Mouse (Mus musculus) CH12.LX (cell line): ENCODE data around the gene Hcfc1. TPM values are rescaled to one million over a fixed set of nuclear protein-coding genes. Genes with fewer than 3 reads are reported as not detected.

ENCODE experiments used
- DNase-seq: peaks from one replicate; pipeline ENCODE4 v3.0.0-alpha.2; 2013; ENCODE audit errors: extremely low read depth
- H3K27ac ChIP-seq: 2 replicates; pipeline ENCODE4 v1.5.1; 2012; ENCODE audit warnings: low read depth, mild to moderate bottlenecking, control low read depth, moderate library complexity; ENCODE audit not compliant: insufficient read depth
- H3K27me3 ChIP-seq: replicated peaks from 2 replicates; pipeline ENCODE3; 2012; ENCODE audit warnings: inconsistent platforms
- H3K36me3 ChIP-seq, 2 experiments: replicated peaks in 1 of 2; 2 replicates each; pipeline versions ENCODE3 to v1.6.1; 2012; ENCODE audit warnings: inconsistent platforms in 1 of 2, low read length in 1 of 2, mild to moderate bottlenecking in 1 of 2, mixed read lengths in 1 of 2, moderate library complexity in 1 of 2; ENCODE audit not compliant: control insufficient read depth in 1 of 2, insufficient read depth in 1 of 2
- H3K4me1 ChIP-seq, 2 experiments: 2 replicates each; pipeline ENCODE4 v1.6.1; 2012; ENCODE audit warnings: inconsistent platforms in 1 of 2, moderate library complexity in 1 of 2; ENCODE audit not compliant: insufficient read depth in 2 of 2, control insufficient read depth in 1 of 2
- H3K4me2 ChIP-seq: 2 replicates; pipeline ENCODE4 v1.6.1; 2012; ENCODE audit warnings: low read depth, mild to moderate bottlenecking, control low read depth; ENCODE audit not compliant: poor library complexity, insufficient read depth, severe bottlenecking
- H3K4me3 ChIP-seq, 3 experiments: fragments of 150-350 bp in 1 of 3; sonication (generic) in 1 of 3; replicated peaks in 1 of 3; 2 replicates each; pipeline versions ENCODE3 to v1.5.1; 2011 to 2012; ENCODE audit warnings: low read depth in 2 of 3, low read length in 2 of 3, mild to moderate bottlenecking in 2 of 3, moderate library complexity in 2 of 3, control low read depth in 1 of 3, improper control_type of control experiment in 1 of 3, inconsistent platforms in 1 of 3, mixed read lengths in 1 of 3; ENCODE audit not compliant: poor library complexity in 1 of 3
- H3K79me2 ChIP-seq: replicated peaks from 2 replicates; pipeline ENCODE4 v1.6.1; 2012; ENCODE audit warnings: mild to moderate bottlenecking, moderate library complexity; ENCODE audit not compliant: control insufficient read depth, poor library complexity, insufficient read depth, severe bottlenecking; ENCODE audit errors: extremely low read depth
- H3K9ac ChIP-seq: 2 replicates; pipeline ENCODE4 v1.6.1; 2012; ENCODE audit warnings: low read depth, mild to moderate bottlenecking, control low read depth, moderate library complexity; ENCODE audit not compliant: insufficient read depth
- H3K9me3 ChIP-seq: replicated peaks from 2 replicates; pipeline ENCODE3; 2012; ENCODE audit warnings: low read length, inconsistent platforms, mixed read lengths
- BHLHE40 ChIP-seq: IDR thresholded peaks from 2 replicates; pipeline ENCODE4 v1.6.1; 2011; ENCODE audit warnings: mild to moderate bottlenecking, low read depth, low read length, improper control_type of control experiment
- CHD1 ChIP-seq: IDR thresholded peaks from 2 replicates; pipeline ENCODE4 v1.6.1; 2012; ENCODE audit warnings: low read depth, low read length, improper control_type of control experiment, inconsistent platforms
- E2F4 ChIP-seq: IDR thresholded peaks from 2 replicates; pipeline ENCODE4 v1.6.1; 2011; ENCODE audit warnings: low read depth, low read length, improper control_type of control experiment; ENCODE audit not compliant: insufficient replicate concordance
- EP300 ChIP-seq: IDR thresholded peaks from 2 replicates; pipeline ENCODE4 v1.6.1; 2011; ENCODE audit warnings: low read length, improper control_type of control experiment
- ETS1 ChIP-seq: conservative IDR thresholded peaks from 2 replicates; pipeline ENCODE4 v1.6.1; 2012; ENCODE audit warnings: low read depth, mild to moderate bottlenecking, inconsistent platforms, low read length, improper control_type of control experiment, moderate library complexity
- GABPA ChIP-seq: IDR thresholded peaks from 2 replicates; pipeline ENCODE4 v1.6.1; 2012; ENCODE audit warnings: low read depth, low read length, improper control_type of control experiment, inconsistent platforms; ENCODE audit not compliant: insufficient replicate concordance
- IRF4 ChIP-seq: IDR thresholded peaks from 2 replicates; pipeline ENCODE4 v1.6.1; 2014; ENCODE audit warnings: low read depth, mild to moderate bottlenecking, inconsistent platforms, low read length, improper control_type of control experiment
- JUN ChIP-seq: IDR thresholded peaks from 2 replicates; pipeline ENCODE4 v1.6.1; 2011; ENCODE audit warnings: low read depth, mild to moderate bottlenecking, low read length, improper control_type of control experiment, moderate library complexity; ENCODE audit not compliant: insufficient read depth
- JUND ChIP-seq: conservative IDR thresholded peaks from 2 replicates; pipeline ENCODE4 v1.6.1; 2011; ENCODE audit warnings: low read depth, low read length, improper control_type of control experiment
- KAT2A ChIP-seq: IDR thresholded peaks from 2 replicates; pipeline ENCODE4 v1.6.1; 2012; ENCODE audit warnings: low read length, improper control_type of control experiment, inconsistent platforms; ENCODE audit not compliant: insufficient replicate concordance
- MAFK ChIP-seq: IDR thresholded peaks from 2 replicates; pipeline ENCODE4 v1.6.1; 2011; ENCODE audit warnings: low read length, improper control_type of control experiment; ENCODE audit not compliant: insufficient replicate concordance
- MXI1 ChIP-seq: IDR thresholded peaks from 2 replicates; pipeline ENCODE4 v1.6.1; 2011; ENCODE audit warnings: mild to moderate bottlenecking, low read depth, low read length, improper control_type of control experiment
- NELFE ChIP-seq: IDR thresholded peaks from 2 replicates; pipeline ENCODE4 v1.6.1; 2011; ENCODE audit warnings: low read depth, low read length, improper control_type of control experiment
- NRF1 ChIP-seq: IDR thresholded peaks from 2 replicates; pipeline ENCODE4 v1.6.1; 2014; ENCODE audit warnings: low read depth, mild to moderate bottlenecking, inconsistent platforms, low read length, improper control_type of control experiment, moderate library complexity
- PAX5 ChIP-seq: IDR thresholded peaks from 2 replicates; pipeline ENCODE4 v1.6.1; 2012; ENCODE audit warnings: low read length, inconsistent platforms, mixed read lengths
- POLR2A ChIP-seq: IDR thresholded peaks from 2 replicates; pipeline ENCODE4 v1.6.1; 2011; ENCODE audit warnings: low read depth, mild to moderate bottlenecking, improper control_type of control experiment, low read length
- ZKSCAN1 ChIP-seq: IDR thresholded peaks from 2 replicates; pipeline ENCODE4 v1.6.1; 2012; ENCODE audit warnings: low read depth, inconsistent platforms, low read length, improper control_type of control experiment, borderline replicate concordance
- ZMIZ1 ChIP-seq: IDR thresholded peaks from 2 replicates; pipeline ENCODE4 v1.6.1; 2012; ENCODE audit warnings: low read depth, mild to moderate bottlenecking, inconsistent platforms, low read length, improper control_type of control experiment
- ZNF384 ChIP-seq: IDR thresholded peaks from 2 replicates; pipeline ENCODE4 v1.6.1; 2012; ENCODE audit warnings: low read depth, low read length, improper control_type of control experiment, inconsistent platforms
- dilution Hi-C: fragments of 300-500 bp; cut with MboI; formaldehyde crosslinking; loops from 2 replicates; pipeline ENCODE4 v1.14.3; 2020; ENCODE audit warnings: low sequenced_read_pairs; ENCODE audit not compliant: extremely low pct_unique_long_range_greater_than_20kb, extremely low pct_ligation_motif_present
- in situ Hi-C: fragments of 300-500 bp; cut with MboI; formaldehyde crosslinking; loops from 3 replicates; pipeline ENCODE4 v1.14.3; 2019; ENCODE audit warnings: low sequenced_read_pairs, low pct_ligation_motif_present, low pct_unique_long_range_greater_than_20kb, mixed read lengths
- polyA plus RNA-seq: library from polyadenylated mRNA; unstranded; fragments of >175 nt; gene quantifications from 2 replicates; pipeline ENCODE4 v1.2.1, GENCODE M21; 2012; ENCODE audit warnings: low read depth; ENCODE audit not compliant: insufficient read length
- total RNA-seq, 2 experiments: library from RNA; depleted of rRNA; stranded (reverse); fragments of 300-350 nt in 1 of 2; fragments of >200 nt in 1 of 2; gene quantifications; 2 replicates each; pipeline ENCODE4 v1.2.3; 2012 to 2014

Hcfc1 gene
- total and polyA plus RNA-seq, 3 experiments: 37.6 to 98.2 (median 58.5) TPM

DNA sequence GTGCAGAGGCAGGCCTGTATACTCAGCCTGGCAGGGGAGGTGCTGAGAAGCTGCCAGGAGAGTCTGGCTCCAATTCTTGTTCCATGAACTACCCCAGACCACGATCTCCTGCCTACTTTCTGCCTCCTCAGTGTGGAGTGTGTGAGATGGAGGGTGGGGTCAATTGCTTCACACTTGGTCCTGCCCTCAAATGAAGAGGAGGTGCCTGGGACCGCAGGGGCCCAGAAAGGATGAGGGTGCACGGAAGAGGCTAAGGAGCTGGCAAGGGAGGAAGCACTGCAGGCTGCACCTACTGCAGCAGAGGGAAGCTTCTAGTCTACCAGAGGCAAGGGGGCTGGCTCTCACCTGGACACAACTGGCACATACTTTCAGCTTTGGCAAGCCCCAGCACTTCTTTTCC lies 1.8 kb downstream of the Hcfc1 start:
- H3K4me1 ChIP-seq: peaks cover 8 to 55% of the 10 kb centered on the region in 2 experiments; a peak in 3 of 4 replicates
- peaks cover 63% of the 10 kb centered on the region for H3K79me2 ChIP-seq
- H3K36me3 ChIP-seq: peaks cover 42 to 49% of the 10 kb centered on the region in 2 experiments
- dilution Hi-C loops (no loop called here), in situ Hi-C loops (no loop called here)
- H3K9me3 ChIP-seq: no peaks in the 10 kb centered on the region
- peak overlapping the region; percentile 84 for H3K9ac ChIP-seq
- H3K4me3 ChIP-seq: peak overlapping the region; percentile 23 to 96 (median 74)
- DNase-seq: no peak
- TF ChIP-seq CHD1: no peak
- no peak for TF ChIP-seq POLR2A
- TF ChIP-seq NRF1: no peak
- TF ChIP-seq ZNF384: no peak
- H3K4me2 ChIP-seq: peak overlapping the region; percentile 94
- no peak overlapping the region for H3K27ac ChIP-seq
- no peaks in the 10 kb centered on the region for H3K27me3 ChIP-seq

- H3K27me3 ChIP-seq: no peaks in the 10 kb centered on the region
- peaks cover 91 to 94% of the 10 kb centered on the region in 2 experiments for H3K36me3 ChIP-seq
- dilution Hi-C loops: no loop called here
- H3K27ac ChIP-seq: no peak overlapping the region
- no peaks in the 10 kb centered on the region for H3K9me3 ChIP-seq
- no peak overlapping the region for H3K4me3 ChIP-seq
- in situ Hi-C loops: no loop called here
- TF ChIP-seq ETS1 (no peak), ZKSCAN1 (no peak), E2F4 (no peak), MXI1 (no peak), IRF4 (no peak), BHLHE40 (no peak), ZMIZ1 (no peak), GABPA (no peak), PAX5 (no peak), EP300 (no peak), JUN (no peak), MAFK (no peak), JUND (no peak), KAT2A (no peak), NELFE (no peak)
- TF ChIP-seq, all 38 proteins: peak for 0
- Histone ChIP-seq H3K79me2 (peaks cover 15% of the 10 kb centered on the region), H3K4me2 (no peak overlapping the region), H3K9ac (no peak overlapping the region), H3K4me1 (peaks cover under 1% of the 10 kb centered on the region in 2 experiments; a peak in 1 of 4 replicates)
- DNase-seq: no peak
Measured at GRCm38 (mm10) chrX:73954988-73955387, 11.2 kb downstream of the Hcfc1 start.
